Mouse (Mus musculus) C2C12 (cell line): ENCODE measurements around the gene Rpusd3.

Experiments used
- CEBPB ChIP-seq: IDR thresholded peaks from one replicate; pipeline ENCODE4 v1.6.1; 2011; ENCODE audit warnings: low read depth, mild to moderate bottlenecking, control low read depth, moderate library complexity
- CTCF ChIP-seq: IDR thresholded peaks from one replicate; pipeline ENCODE4 v1.5.1; 2011; ENCODE audit not compliant: control insufficient read depth, insufficient read depth, insufficient read length
- MAX ChIP-seq: IDR thresholded peaks from one replicate; pipeline ENCODE4 v1.6.1; 2011; ENCODE audit warnings: mild to moderate bottlenecking, control low read depth
- MYOD1 ChIP-seq: IDR thresholded peaks from one replicate; pipeline ENCODE4 v1.6.1; 2011; ENCODE audit warnings: low read depth; ENCODE audit not compliant: control insufficient read depth, insufficient read length
- MYOG ChIP-seq: IDR thresholded peaks from one replicate; pipeline ENCODE4 v1.6.1; 2011; ENCODE audit not compliant: control insufficient read depth, insufficient read length; ENCODE audit errors: extremely low read depth
- USF1 ChIP-seq: IDR thresholded peaks from one replicate; pipeline ENCODE4 v1.6.1; 2011; ENCODE audit warnings: low read depth, mild to moderate bottlenecking, control low read depth, moderate library complexity

DNA sequence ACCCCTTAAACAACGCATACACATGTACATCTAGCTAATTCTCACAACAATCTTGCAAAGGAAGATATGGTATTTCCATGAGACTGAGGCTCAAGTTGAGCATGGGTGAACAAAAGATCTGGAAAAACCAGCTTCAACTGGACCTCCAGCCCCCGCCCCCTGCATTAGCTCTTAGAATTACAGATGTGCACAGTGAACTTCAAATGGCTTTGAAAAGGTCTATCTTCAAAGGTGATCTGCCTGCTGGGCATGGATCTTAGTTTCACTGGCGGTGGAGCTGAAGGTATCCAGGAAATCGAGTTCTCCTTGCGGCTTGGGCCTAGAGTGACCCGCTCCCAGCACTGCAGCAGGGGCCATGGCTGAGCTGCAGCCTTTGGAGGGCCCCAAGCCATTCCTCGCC lies 51.0 kb downstream of the Rpusd3 start:
- TF ChIP-seq CTCF, result no peak
- no peak for TF ChIP-seq MYOD1
- no peak for TF ChIP-seq USF1
- TF ChIP-seq MYOG, result no peak
- no peak for TF ChIP-seq CEBPB
- no peak for TF ChIP-seq MAX
